Mouse (Mus musculus) forebrain, embryonic 14.5 days (tissue): ENCODE measurements around the gene Agpat2. TPM values are rescaled to one million over a fixed set of nuclear protein-coding genes. Genes with fewer than 3 reads are reported as not detected.

Experiments
- ATAC-seq: fragments of 200-750 bp; cut with Nextera tagmentation; 2 replicates; pipeline ENCODE4 v1.8.0; 2017; ENCODE audit warnings: mild to moderate bottlenecking, moderate library complexity
- DNase-seq: peaks from one replicate; pipeline ENCODE4 v3.0.0-alpha.2; 2015; ENCODE audit warnings: low spot score
- H3K27ac ChIP-seq: fragments of 300-500 bp; sonication (generic); 2 replicates; pipeline ENCODE4 v1.5.1; 2014; ENCODE audit warnings: low read depth, mild to moderate bottlenecking, control low read depth, low read length, moderate library complexity
- H3K27me3 ChIP-seq: fragments of 300-500 bp; sonication (generic); replicated peaks from 2 replicates; pipeline ENCODE4 v1.6.1; 2014; ENCODE audit warnings: low read length, control low read depth, mixed read lengths; ENCODE audit not compliant: control insufficient read depth, insufficient read depth
- H3K36me3 ChIP-seq: fragments of 300-500 bp; sonication (generic); 2 replicates; pipeline ENCODE4 v1.6.1; 2014; ENCODE audit warnings: low read length, control low read depth; ENCODE audit not compliant: control insufficient read depth, insufficient read depth
- H3K4me1 ChIP-seq: fragments of 300-500 bp; sonication (generic); 2 replicates; pipeline ENCODE4 v1.6.1; 2014; ENCODE audit warnings: antibody characterized with exemption, low read length, control low read depth; ENCODE audit not compliant: control insufficient read depth, insufficient read depth
- H3K4me2 ChIP-seq: fragments of 300-500 bp; sonication (generic); 2 replicates; pipeline ENCODE4 v1.6.1; 2014; ENCODE audit warnings: mild to moderate bottlenecking, control low read depth, low read length
- H3K4me3 ChIP-seq: fragments of 300-500 bp; sonication (generic); 2 replicates; pipeline ENCODE4 v1.5.1; 2014; ENCODE audit warnings: low read depth, low read length, control low read depth
- H3K9ac ChIP-seq: fragments of 300-500 bp; sonication (generic); 2 replicates; pipeline ENCODE4 v1.6.1; 2014; ENCODE audit warnings: mild to moderate bottlenecking, low read length, control low read depth, moderate library complexity
- H3K9me3 ChIP-seq: fragments of 300-500 bp; sonication (generic); replicated peaks from 2 replicates; pipeline ENCODE4 v1.6.1; 2016; ENCODE audit warnings: low read length, control low read depth, mixed read lengths; ENCODE audit not compliant: control insufficient read depth
- WGBS: fragments of 180-500 bp; shearing (Covaris S2); extraction: QIAGEN DNeasy Blood & Tissue Kit; methylation state at CpG from one replicate; pipeline ENCODE4 v1.1.7; 2014; 5-methylcytosine and 5-hydroxymethylcytosine counted together
- microRNA counts: library from miRNA; unstranded; fragments of <30 nt; microRNA quantifications from one replicate; lab custom pipeline; 2016
- microRNA-seq: library from miRNA; unstranded; fragments of <30 nt; microRNA quantifications from one replicate; pipeline ENCODE4, GENCODE M21; 2016
- polyA plus RNA-seq: library from polyadenylated mRNA; unstranded; fragments of >200 nt; fragmentation: Nextera tagmentation; extraction: Ambion mirVana; gene quantifications from 2 replicates; pipeline ENCODE4 v1.2.1, GENCODE M21; 2014

Gene Agpat2
- polyA plus RNA-seq, 1 experiment from 2014 or later = 4.0 TPM

- Histone ChIP-seq H3K9ac (no peak overlapping the region), H3K27me3 (no peaks in the 10 kb centered on the region), H3K27ac (no peak overlapping the region), H3K36me3 (no peaks in the 10 kb centered on the region), H3K4me3 (no peak overlapping the region), H3K4me2 (no peak overlapping the region), H3K4me1 (peaks cover 6% of the 10 kb centered on the region; the same call in 1 of the 2 replicates), H3K9me3 (no peaks in the 10 kb centered on the region)
- WGBS = 82% methylated on average over 10 of the region's 10 CpGs
- no peak for ATAC-seq
- no peak for DNase-seq
These were observed 54.4 kb downstream of the Agpat2 start for GRCm38 (mm10) chr2:26549801-26550200.

- H3K9ac ChIP-seq = no peak overlapping the region
- DNase-seq (no peak), ATAC-seq (no peak; the same call in 1 of the 2 replicates)
- WGBS = 36% methylated on average over 2 of the region's 2 CpGs
- no peaks in the 10 kb centered on the region for H3K36me3 ChIP-seq
- no peaks in the 10 kb centered on the region for H3K27me3 ChIP-seq
- peaks cover 6% of the 10 kb centered on the region; the same call in 1 of the 2 replicates for H3K4me1 ChIP-seq
- no peak overlapping the region for H3K4me3 ChIP-seq
- no peak overlapping the region for H3K4me2 ChIP-seq
- H3K9me3 ChIP-seq = no peaks in the 10 kb centered on the region
- H3K27ac ChIP-seq = no peak overlapping the region
These were observed 56.7 kb downstream of the Agpat2 start for GRCm38 (mm10) chr2:26547481-26547880.

- no peak for ATAC-seq
- H3K4me3 ChIP-seq = no peak overlapping the region
- WGBS = 67% methylated on average over 3 of the region's 3 CpGs
- H3K9ac ChIP-seq = no peak overlapping the region
- peaks cover 13% of the 10 kb centered on the region for H3K4me1 ChIP-seq
- no peak overlapping the region for H3K27ac ChIP-seq
- no peaks in the 10 kb centered on the region for H3K36me3 ChIP-seq
- H3K27me3 ChIP-seq = no peaks in the 10 kb centered on the region
- no peaks in the 10 kb centered on the region for H3K9me3 ChIP-seq
- DNase-seq = no peak
- no peak overlapping the region for H3K4me2 ChIP-seq
These were observed 60.0 kb downstream of the Agpat2 start for GRCm38 (mm10) chr2:26544265-26544664.

GRCm38 (mm10) chr2:26543768-26544167 lies 60.4 kb downstream of the Agpat2 start:
- no peak for ATAC-seq
- H3K4me1 ChIP-seq = peaks cover 13% of the 10 kb centered on the region

GRCm38 (mm10) chr2:26543155-26543554 lies 61.1 kb downstream of the Agpat2 start:
- H3K9ac ChIP-seq = no peak overlapping the region
- no peaks in the 10 kb centered on the region for H3K9me3 ChIP-seq
- H3K4me1 ChIP-seq = peaks cover 13% of the 10 kb centered on the region
- DNase-seq (no peak), ATAC-seq (no peak)
- H3K36me3 ChIP-seq = no peaks in the 10 kb centered on the region
- H3K4me3 ChIP-seq = no peak overlapping the region
- WGBS = 72% methylated on average over 4 of the region's 4 CpGs
- peak overlapping the region; percentile 15; the same call in 1 of the 2 replicates for H3K27ac ChIP-seq
- no peak overlapping the region for H3K4me2 ChIP-seq
- no peaks in the 10 kb centered on the region for H3K27me3 ChIP-seq

More at GRCm38 (mm10) chr2:26543768-26544167, 60.4 kb downstream of the Agpat2 start:
- Histone ChIP-seq H3K27me3 (no peaks in the 10 kb centered on the region), H3K9ac (no peak overlapping the region), H3K4me2 (no peak overlapping the region), H3K36me3 (no peaks in the 10 kb centered on the region), H3K4me3 (no peak overlapping the region), H3K9me3 (no peaks in the 10 kb centered on the region), H3K27ac (no peak overlapping the region)
- no peak for DNase-seq
- WGBS = 92% methylated on average over 8 of the region's 8 CpGs

MicroRNAs encoded within 50 kb of the gene (microRNA counts, 519-probe panel; counts per million panel counts)
- microRNA mmu-miR-126-3p (lab: Ali Mortazavi, UCI) (6,165 counts per million, percentile 90 among the panel's probes with 10 or more counts), microRNA mmu-miR-126-5p (lab: Ali Mortazavi, UCI) (4,312 counts per million, percentile 52 among the panel's probes with 10 or more counts)

Small RNA genes within 50 kb of the gene (microRNA-seq; reads per million reads assigned to microRNA genes)
- gene Mir126a (not detected), gene Mir126b (not detected)

Other genes starting within 250 kb of the Agpat2 start
- gene Card9, start 243.5 kb downstream of the Agpat2 start, polyA plus RNA-seq = 0.22 and 1.1 TPM in 2 replicates
- gene Snapc4, start 223.8 kb downstream of the Agpat2 start, polyA plus RNA-seq = 15.7 and 27.1 TPM in 2 replicates
- gene Entr1, start 215.1 kb downstream of the Agpat2 start, polyA plus RNA-seq = 149 and 152 TPM in 2 replicates
- 70.1 and 72.6 TPM in 2 replicates for gene Pmpca, start 215.1 kb downstream of the Agpat2 start, polyA plus RNA-seq
- 13.9 and 16.2 TPM in 2 replicates for gene Inpp5e, start 195.2 kb downstream of the Agpat2 start, polyA plus RNA-seq
- gene Sec16a, start 159.2 kb downstream of the Agpat2 start, polyA plus RNA-seq = 23.4 and 24.6 TPM in 2 replicates
- gene Notch1, start 87.8 kb downstream of the Agpat2 start, polyA plus RNA-seq = 30.3 and 32.3 TPM in 2 replicates
- gene Egfl7, start 24.4 kb downstream of the Agpat2 start, polyA plus RNA-seq = 52.5 and 52.8 TPM in 2 replicates
- gene Gm20532, start 17.8 kb downstream of the Agpat2 start, polyA plus RNA-seq = not detected in 2 replicates
- gene Fam69b, start 24.0 kb upstream of the Agpat2 start, polyA plus RNA-seq = 97.4 and 101 TPM in 2 replicates
- gene Lcn4, start 66.9 kb upstream of the Agpat2 start, polyA plus RNA-seq = not detected in 2 replicates